Mouse (Mus musculus) liver, embryonic 15.5 days (tissue): ENCODE measurements around the gene Cdk9. TPM values are rescaled to one million over a fixed set of nuclear protein-coding genes. Genes with fewer than 3 reads are reported as not detected.

Experiments used
- ATAC-seq: fragments of 200-750 bp; cut with Nextera tagmentation; 2 replicates; pipeline ENCODE4 v1.8.0; 2017; ENCODE audit warnings: moderate number of reproducible peaks, mild to moderate bottlenecking, moderate library complexity; ENCODE audit not compliant: insufficient read depth
- H3K27ac ChIP-seq: fragments of 300-500 bp; sonication (generic); replicated peaks from 2 replicates; pipeline ENCODE4 v1.5.1; 2015; ENCODE audit warnings: mild to moderate bottlenecking, inconsistent platforms
- H3K27me3 ChIP-seq: fragments of 300-500 bp; sonication (generic); 2 replicates; pipeline ENCODE4 v1.6.1; 2015; ENCODE audit warnings: mild to moderate bottlenecking, inconsistent platforms
- H3K36me3 ChIP-seq: fragments of 300-500 bp; sonication (generic); replicated peaks from 2 replicates; pipeline ENCODE4 v1.6.1; 2015; ENCODE audit warnings: moderate library complexity, mild to moderate bottlenecking, inconsistent platforms
- H3K4me1 ChIP-seq: fragments of 300-500 bp; sonication (generic); replicated peaks from 2 replicates; pipeline ENCODE4 v1.6.1; 2015; ENCODE audit warnings: inconsistent platforms
- H3K4me2 ChIP-seq: fragments of 300-500 bp; sonication (generic); 2 replicates; pipeline ENCODE4 v1.6.1; 2015; ENCODE audit warnings: moderate library complexity, mild to moderate bottlenecking, inconsistent platforms
- H3K4me3 ChIP-seq: fragments of 300-500 bp; sonication (generic); replicated peaks from 2 replicates; pipeline ENCODE4 v1.5.1; 2015; ENCODE audit warnings: mild to moderate bottlenecking, inconsistent platforms
- H3K9ac ChIP-seq: fragments of 300-500 bp; sonication (generic); 2 replicates; pipeline ENCODE4 v1.6.1; 2015; ENCODE audit warnings: moderate library complexity, mild to moderate bottlenecking, inconsistent platforms
- H3K9me3 ChIP-seq: fragments of 300-500 bp; sonication (generic); replicated peaks from 2 replicates; pipeline ENCODE4 v1.6.1; 2016; ENCODE audit warnings: inconsistent platforms
- WGBS: fragments of 180-500 bp; shearing (Covaris S2); methylation state at CpG from one replicate; pipeline ENCODE4 v1.1.7; 2015; ENCODE audit warnings: mixed read lengths; ENCODE audit not compliant: insufficient replicate concordance; 5-methylcytosine and 5-hydroxymethylcytosine counted together
- polyA plus RNA-seq: library from polyadenylated mRNA; unstranded; fragments of >200 nt; fragmentation: Nextera tagmentation; extraction: Ambion mirVana; gene quantifications from 2 replicates; pipeline ENCODE4 v1.2.1, GENCODE M21; 2015

Cdk9 gene
- polyA plus RNA-seq, result 48.3 and 49.6 TPM in 2 replicates

- Histone ChIP-seq H3K9me3 (no peaks in the 10 kb centered on the region), H3K36me3 (peaks cover 35% of the 10 kb centered on the region), H3K4me3 (peak within 1 kb of the TSS; percentile 94), H3K4me1 (peaks cover 54% of the 10 kb centered on the region), H3K4me2 (peak within 1 kb of the TSS; percentile 94), H3K27ac (peak within 1 kb of the TSS; percentile 94), H3K9ac (peak within 1 kb of the TSS; percentile 90), H3K27me3 (no peaks in the 10 kb centered on the region)
- WGBS, result under 1% methylated on average over 61 of the region's 79 CpGs
- ATAC-seq, result peak; percentile 81
Observed at GRCm38 (mm10) chr2:32712934-32713817, at the start of gene Cdk9. Cdk9 (minus strand) TSS chr2:32713076.

- 78% methylated on average over 4 of the region's 4 CpGs for WGBS
- Histone ChIP-seq H3K27ac (no peak overlapping the region), H3K27me3 (no peaks in the 10 kb centered on the region), H3K4me3 (no peak overlapping the region), H3K36me3 (peaks cover 19% of the 10 kb centered on the region), H3K4me2 (no peak overlapping the region), H3K9ac (no peak overlapping the region), H3K9me3 (no peaks in the 10 kb centered on the region), H3K4me1 (peaks cover 19% of the 10 kb centered on the region)
- no peak for ATAC-seq
Observed at GRCm38 (mm10) chr2:32761859-32762258, 49.0 kb upstream of the Cdk9 start.

GRCm38 (mm10) chr2:32761361-32761760, 48.5 kb upstream of the Cdk9 start:
- peaks cover 18% of the 10 kb centered on the region for H3K4me1 ChIP-seq
- peaks cover 19% of the 10 kb centered on the region for H3K36me3 ChIP-seq
- no peak overlapping the region for H3K4me3 ChIP-seq
- H3K9ac ChIP-seq, result no peak overlapping the region
- H3K9me3 ChIP-seq, result no peaks in the 10 kb centered on the region
- 80% methylated on average over 14 of the region's 14 CpGs for WGBS
- no peak for ATAC-seq
- H3K27me3 ChIP-seq, result no peaks in the 10 kb centered on the region
- no peak overlapping the region for H3K27ac ChIP-seq
- no peak overlapping the region for H3K4me2 ChIP-seq

GRCm38 (mm10) chr2:32759001-32759400, 46.1 kb upstream of the Cdk9 start:
- no peak for ATAC-seq
- H3K27ac ChIP-seq, result no peak overlapping the region
- peaks cover 18% of the 10 kb centered on the region for H3K4me1 ChIP-seq
- H3K9ac ChIP-seq, result no peak overlapping the region
- no peak overlapping the region for H3K4me3 ChIP-seq
- H3K4me2 ChIP-seq, result no peak overlapping the region
- H3K9me3 ChIP-seq, result no peaks in the 10 kb centered on the region
- 69% methylated on average over 2 of the region's 2 CpGs for WGBS
- peaks cover 23% of the 10 kb centered on the region for H3K36me3 ChIP-seq
- H3K27me3 ChIP-seq, result no peaks in the 10 kb centered on the region

- Histone ChIP-seq H3K9ac (no peak overlapping the region), H3K27ac (no peak overlapping the region)
- no peak for ATAC-seq
Observed at GRCm38 (mm10) chr2:32758503-32758902, 45.6 kb upstream of the Cdk9 start.

GRCm38 (mm10) chr2:32757056-32757845, 44.4 kb upstream of the Cdk9 start, which contains the start of gene Tor2a:
Tor2a (plus strand) TSS chr2:32757234.
- whole genome bisulfite sequencing, result under 1% methylated on average over 66 of the region's 66 CpGs
- Histone ChIP-seq H3K9ac (peak within 1 kb of the TSS; percentile 71), H3K4me1 (peaks cover 18% of the 10 kb centered on the region), H3K4me3 (peak within 1 kb of the TSS; percentile 71), H3K27ac (peak within 1 kb of the TSS; percentile 79), H3K36me3 (peaks cover 23% of the 10 kb centered on the region), H3K27me3 (no peaks in the 10 kb centered on the region), H3K4me2 (peak within 1 kb of the TSS; percentile 96), H3K9me3 (no peaks in the 10 kb centered on the region)
- peak; percentile 90 for ATAC-seq

More at GRCm38 (mm10) chr2:32758503-32758902, 45.6 kb upstream of the Cdk9 start:
- no peaks in the 10 kb centered on the region for H3K27me3 ChIP-seq
- H3K36me3 ChIP-seq, result peaks cover 23% of the 10 kb centered on the region
- H3K4me3 ChIP-seq, result no peak overlapping the region
- 75% methylated on average over 8 of the region's 8 CpGs for WGBS
- no peak overlapping the region for H3K4me2 ChIP-seq
- peaks cover 18% of the 10 kb centered on the region for H3K4me1 ChIP-seq
- H3K9me3 ChIP-seq, result no peaks in the 10 kb centered on the region

- no peak for ATAC-seq
- peak overlapping the region; percentile 71 for H3K4me3 ChIP-seq
- peaks cover 20% of the 10 kb centered on the region for H3K36me3 ChIP-seq
- 36% methylated on average over 6 of the region's 6 CpGs for WGBS
- H3K9ac ChIP-seq, result no peak overlapping the region
- peaks cover 18% of the 10 kb centered on the region for H3K4me1 ChIP-seq
- H3K9me3 ChIP-seq, result no peaks in the 10 kb centered on the region
- no peaks in the 10 kb centered on the region for H3K27me3 ChIP-seq
- H3K27ac ChIP-seq, result no peak overlapping the region
- H3K4me2 ChIP-seq, result peak overlapping the region; percentile 96
Observed at GRCm38 (mm10) chr2:32756674-32757055, 43.8 kb upstream of the Cdk9 start.

GRCm38 (mm10) chr2:32752181-32752580, 39.3 kb upstream of the Cdk9 start:
- 67% methylated on average over 10 of the region's 10 CpGs for WGBS
- Histone ChIP-seq H3K4me2 (peak overlapping the region; percentile 41; the same call in 1 of the 2 replicates), H3K36me3 (0 out of 2 replicates have a peak, but pooled peaks cover 5% of the 10 kb centered on the region), H3K9ac (no peak overlapping the region), H3K4me3 (no peak overlapping the region), H3K27me3 (no peaks in the 10 kb centered on the region), H3K27ac (no peak overlapping the region), H3K9me3 (no peaks in the 10 kb centered on the region), H3K4me1 (peaks cover 9% of the 10 kb centered on the region)
- no peak; the same call in 1 of the 2 replicates for ATAC-seq

GRCm38 (mm10) chr2:32751665-32752033, 38.8 kb upstream of the Cdk9 start:
- Histone ChIP-seq H3K9ac (no peak overlapping the region), H3K4me3 (peak overlapping the region; percentile 34), H3K27ac (peak overlapping the region; percentile 48; the same call in 1 of the 2 replicates), H3K36me3 (0 out of 2 replicates have a peak, but pooled peaks cover 5% of the 10 kb centered on the region), H3K4me2 (peak overlapping the region; percentile 41; the same call in 1 of the 2 replicates), H3K9me3 (no peaks in the 10 kb centered on the region), H3K27me3 (no peaks in the 10 kb centered on the region), H3K4me1 (peaks cover 6% of the 10 kb centered on the region)
- ATAC-seq, result no peak
- 54% methylated on average over 10 of the region's 10 CpGs for WGBS

GRCm38 (mm10) chr2:32750887-32751664, 38.2 kb upstream of the Cdk9 start:
- Histone ChIP-seq H3K9ac (no peak overlapping the region), H3K4me2 (peak overlapping the region; percentile 41), H3K9me3 (no peaks in the 10 kb centered on the region), H3K27me3 (no peaks in the 10 kb centered on the region), H3K4me3 (peak overlapping the region; percentile 34), H3K27ac (peak overlapping the region; percentile 48; the same call in 1 of the 2 replicates), H3K4me1 (peaks cover 5% of the 10 kb centered on the region; the same call in 1 of the 2 replicates), H3K36me3 (0 out of 2 replicates have a peak, but pooled peaks cover 5% of the 10 kb centered on the region)
- ATAC-seq, result peak; percentile 69
- 66% methylated on average over 31 of the region's 31 CpGs for WGBS
